Mouse (Mus musculus) small intestine, adult 2 months (tissue): ENCODE results near the gene Alg12.

Experiments used
- CTCF ChIP-seq: fragments of 200-500 bp; IDR thresholded peaks from 2 replicates; pipeline ENCODE4 v1.5.1; 2012; ENCODE audit warnings: low read depth, mild to moderate bottlenecking, control low read depth, inconsistent platforms, low read length, moderate library complexity, mixed read lengths; ENCODE audit not compliant: insufficient replicate concordance, insufficient read length; ENCODE audit errors: extremely low read depth
- POLR2A ChIP-seq: fragments of 200-500 bp; IDR thresholded peaks from 2 replicates; pipeline ENCODE4 v1.6.1; 2012; ENCODE audit warnings: low read depth, mild to moderate bottlenecking, control low read depth, inconsistent platforms, low read length, moderate library complexity

GRCm38 (mm10) chr15:88863695-88864231 is 44.6 kb upstream of the Alg12 start:
- TF ChIP-seq CTCF (no peak), POLR2A (no peak)
